Mouse (Mus musculus) megakaryocyte-erythroid progenitor cell, adult 5 weeks (primary cell): ENCODE data around the gene Olfr684. TPM values are rescaled to one million over a fixed set of nuclear protein-coding genes. Genes with fewer than 3 reads are reported as not detected.

ENCODE experiments used
- polyA plus RNA-seq: library from polyadenylated mRNA; stranded (reverse); fragments of >175 nt; gene quantifications from 2 replicates; pipeline ENCODE4 v1.2.3, GENCODE M21; 2012

The Olfr684 gene
- polyA plus RNA-seq: 0.08 TPM in 1 of 2 replicates, not detected in the other

DNA sequence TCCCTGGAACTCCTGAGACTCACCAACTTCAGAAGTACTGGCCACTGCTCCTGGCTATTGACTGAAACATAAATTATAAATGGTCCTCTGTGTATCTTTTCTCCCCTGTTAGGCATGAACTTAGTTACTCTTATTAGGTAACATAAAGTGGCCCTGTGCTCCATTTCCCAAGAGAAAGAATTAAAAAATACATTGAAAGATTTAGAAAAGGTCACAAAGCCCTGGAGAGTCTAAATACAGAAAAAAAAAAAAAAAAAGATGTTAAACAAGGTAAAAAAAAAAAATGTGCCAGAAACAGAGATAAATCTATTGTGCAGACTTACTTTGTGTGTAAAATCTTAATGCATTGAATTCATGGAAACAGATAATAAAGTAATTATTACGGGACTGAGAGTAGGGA lies at the start of gene Olfr684:
Gene Olfr684, minus strand, starts transcription at position 101 of the 400 bp plus-strand sequence.

DNA sequence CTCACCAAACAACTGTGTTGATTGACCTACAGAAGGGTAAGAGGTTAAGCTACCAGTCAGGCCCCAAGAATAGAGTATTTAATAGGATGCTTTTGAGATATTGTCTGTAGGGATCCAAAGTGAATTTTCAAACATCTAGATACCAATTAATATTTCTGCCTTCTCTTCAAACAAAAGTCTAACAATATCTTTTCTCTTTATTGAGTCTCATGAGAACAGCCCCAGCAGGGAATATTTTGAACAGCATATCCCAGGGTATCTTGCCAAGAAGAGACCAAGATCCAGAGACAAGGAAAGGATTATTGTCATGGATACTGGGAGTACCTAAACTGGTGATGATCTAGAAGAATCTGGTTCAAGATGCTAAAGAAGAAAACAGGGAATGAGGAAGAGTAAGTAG lies 43.9 kb upstream of the Olfr684 start, which contains the start of gene Olfr686:
Gene Olfr686, minus strand, starts transcription at position 101 of the 400 bp plus-strand sequence.

DNA sequence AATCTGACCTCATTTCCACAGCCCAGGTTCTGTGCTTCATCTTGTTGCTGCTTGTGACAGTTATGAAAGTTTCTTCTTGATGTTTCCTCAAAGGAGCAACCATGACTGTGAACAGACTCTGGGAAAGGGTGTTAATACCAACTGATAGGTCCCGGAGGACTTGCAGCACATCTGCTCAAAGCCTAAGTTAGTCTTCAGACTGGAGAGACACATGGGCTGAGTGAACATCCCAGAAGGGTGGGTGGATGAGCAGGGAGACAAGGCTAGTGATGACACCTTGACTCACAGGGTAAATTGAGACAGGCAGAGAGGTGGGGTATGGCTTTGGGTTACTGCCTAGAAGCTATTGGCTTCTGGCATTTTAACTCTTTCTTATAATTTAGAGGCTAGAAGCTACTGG lies 22.5 kb upstream of the Olfr684 start, which contains the start of gene Olfr685:
Gene Olfr685, minus strand, starts transcription at position 101 of the 400 bp plus-strand sequence.

DNA sequence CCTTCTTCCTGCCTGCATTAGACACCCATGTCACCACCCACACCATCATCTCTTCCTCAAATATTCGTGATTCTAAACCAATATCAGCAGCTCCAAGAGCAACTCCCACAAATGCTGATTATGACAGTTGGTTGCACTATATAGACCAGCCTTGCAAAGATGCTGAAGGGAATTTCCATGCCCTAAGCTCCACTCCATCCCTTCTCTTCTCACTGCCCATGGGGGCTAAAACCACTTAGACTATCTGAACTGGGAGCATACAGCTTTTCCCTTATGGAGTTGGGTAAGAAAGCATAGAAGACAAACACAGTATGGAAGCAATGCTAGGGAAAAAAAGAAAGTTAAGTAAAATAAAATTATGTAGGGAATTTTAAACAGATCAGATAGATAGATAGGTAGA lies 16.5 kb downstream of the Olfr684 start, which contains the start of gene Olfr683:
Gene Olfr683, minus strand, starts transcription at position 101 of the 400 bp plus-strand sequence.

DNA sequence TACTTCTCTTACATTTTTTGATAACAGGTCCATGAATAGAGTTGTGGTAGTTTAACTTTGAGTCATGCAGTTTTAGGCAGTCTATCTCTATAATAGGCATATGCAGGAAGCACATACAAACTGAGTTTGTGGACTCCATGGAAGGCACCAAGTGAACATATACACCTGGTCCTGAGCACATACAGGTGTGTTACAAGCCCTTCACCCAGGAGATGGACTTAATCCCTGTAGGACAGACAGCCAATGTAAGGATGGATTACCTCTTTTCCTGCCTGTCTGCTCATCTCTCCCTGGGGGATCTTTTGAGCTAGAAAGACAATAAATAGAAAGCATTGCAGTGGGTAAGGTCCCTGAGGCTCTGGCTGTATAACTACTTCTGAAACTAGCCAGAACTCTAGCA lies 46.9 kb downstream of the Olfr684 start, which contains the start of gene Olfr681:
Gene Olfr681, plus strand, starts transcription at position 301 of the 400 bp plus-strand sequence.

Other genes starting within 250 kb of the Olfr684 start
- not detected in 2 replicates for gene Olfr667, start 242.2 kb downstream of the Olfr684 start, polyA plus RNA-seq
- not detected in 2 replicates for gene Olfr668, start 235.6 kb downstream of the Olfr684 start, polyA plus RNA-seq
- not detected in 2 replicates for gene Olfr669, start 229.4 kb downstream of the Olfr684 start, polyA plus RNA-seq
- not detected in 2 replicates for gene Olfr670, start 201.0 kb downstream of the Olfr684 start, polyA plus RNA-seq
- 0.02 TPM in 1 of 2 replicates, not detected in the other for gene Olfr671, start 184.5 kb downstream of the Olfr684 start, polyA plus RNA-seq
- not detected in 2 replicates for gene Olfr672, start 161.6 kb downstream of the Olfr684 start, polyA plus RNA-seq
- gene Olfr675, start 135.2 kb downstream of the Olfr684 start, polyA plus RNA-seq: not detected in 2 replicates
- not detected in 2 replicates for gene Olfr676, start 131.0 kb downstream of the Olfr684 start, polyA plus RNA-seq
- not detected in 2 replicates for gene Olfr677, start 112.3 kb downstream of the Olfr684 start, polyA plus RNA-seq
- gene Olfr678, start 99.2 kb downstream of the Olfr684 start, polyA plus RNA-seq: not detected in 2 replicates
- gene Olfr679, start 82.4 kb downstream of the Olfr684 start, polyA plus RNA-seq: not detected in 2 replicates
- not detected in 2 replicates for gene Olfr680-ps1, start 70.8 kb downstream of the Olfr684 start, polyA plus RNA-seq
- gene Olfr681, start 46.8 kb downstream of the Olfr684 start, polyA plus RNA-seq: not detected in 2 replicates
- gene Olfr683, start 16.6 kb downstream of the Olfr684 start, polyA plus RNA-seq: not detected in 2 replicates
- 0.06 TPM in 1 of 2 replicates, not detected in the other for gene Olfr685, start 22.4 kb upstream of the Olfr684 start, polyA plus RNA-seq
- not detected in 2 replicates for gene Olfr686, start 43.8 kb upstream of the Olfr684 start, polyA plus RNA-seq
- not detected in 2 replicates for gene Olfr688, start 124.4 kb upstream of the Olfr684 start, polyA plus RNA-seq
- not detected in 2 replicates for gene Olfr689, start 147.5 kb upstream of the Olfr684 start, polyA plus RNA-seq
- gene Olfr690, start 170.5 kb upstream of the Olfr684 start, polyA plus RNA-seq: not detected in 2 replicates
- not detected in 2 replicates for gene Olfr691, start 178.6 kb upstream of the Olfr684 start, polyA plus RNA-seq
- gene Olfr692, start 204.6 kb upstream of the Olfr684 start, polyA plus RNA-seq: not detected in 2 replicates
- not detected in 2 replicates for gene Gm5901, start 211.4 kb upstream of the Olfr684 start, polyA plus RNA-seq
- 41.2 and 52.9 TPM in 2 replicates for gene Fam160a2, start 236.4 kb upstream of the Olfr684 start, polyA plus RNA-seq
- 0.06 TPM in 1 of 2 replicates, not detected in the other for gene Cnga4, start 240.9 kb upstream of the Olfr684 start, polyA plus RNA-seq